Mouse (Mus musculus) C2C12 (cell line): ENCODE data around the gene Rbfox2.

ENCODE experiments used
- CEBPB ChIP-seq: IDR thresholded peaks from one replicate; pipeline ENCODE4 v1.6.1; 2011; ENCODE audit warnings: low read depth, mild to moderate bottlenecking, control low read depth, moderate library complexity
- CTCF ChIP-seq: IDR thresholded peaks from one replicate; pipeline ENCODE4 v1.5.1; 2011; ENCODE audit not compliant: control insufficient read depth, insufficient read depth, insufficient read length
- FOSL1 ChIP-seq: IDR thresholded peaks from one replicate; pipeline ENCODE4 v1.8.0; 2011; ENCODE audit warnings: mild to moderate bottlenecking, low read length; ENCODE audit not compliant: poor library complexity, insufficient read depth, severe bottlenecking
- MAX ChIP-seq: IDR thresholded peaks from one replicate; pipeline ENCODE4 v1.6.1; 2011; ENCODE audit warnings: mild to moderate bottlenecking, control low read depth
- MYOD1 ChIP-seq: IDR thresholded peaks from one replicate; pipeline ENCODE4 v1.6.1; 2011; ENCODE audit warnings: low read depth; ENCODE audit not compliant: control insufficient read depth, insufficient read length
- USF1 ChIP-seq: IDR thresholded peaks from one replicate; pipeline ENCODE4 v1.6.1; 2011; ENCODE audit warnings: low read depth, mild to moderate bottlenecking, control low read depth, moderate library complexity

DNA sequence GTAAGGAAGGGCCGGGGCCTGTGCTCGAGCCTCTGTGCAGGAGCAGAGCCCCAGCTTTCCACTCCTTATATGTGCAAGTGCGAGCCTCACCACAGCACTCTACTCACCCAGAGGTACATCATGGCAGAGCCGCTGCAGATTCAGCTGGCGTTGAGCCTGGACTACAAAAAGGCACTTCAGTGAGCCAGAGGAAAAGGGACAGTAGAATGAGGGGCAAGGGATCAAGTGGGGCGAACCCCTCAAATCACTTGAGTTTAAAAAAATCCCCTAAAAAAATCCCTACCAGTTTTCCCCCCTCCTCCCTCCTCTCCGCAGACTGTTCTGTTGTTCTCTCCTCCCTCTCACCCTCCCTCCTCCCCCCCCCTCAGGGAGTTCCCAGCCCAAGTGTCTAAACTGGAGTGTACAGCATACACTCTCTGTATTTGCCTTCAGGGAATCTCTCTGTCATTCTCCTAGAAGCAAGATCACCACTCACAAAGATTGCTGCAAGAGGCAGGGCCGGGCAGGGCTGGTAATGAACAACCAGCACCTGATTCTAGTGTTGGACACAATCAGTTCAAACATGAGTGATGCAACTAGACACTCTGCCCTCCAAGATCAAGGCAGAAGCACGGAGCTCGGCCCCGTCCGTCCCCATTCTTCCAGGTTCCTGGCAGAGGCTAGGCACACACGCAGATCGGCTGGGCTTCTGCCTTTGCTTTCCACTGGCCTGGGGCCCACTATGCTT lies 103.4 kb downstream of the Rbfox2 start:
- TF ChIP-seq CEBPB (no peak), CTCF (no peak), MAX (no peak), MYOD1 (no peak), USF1 (no peak), FOSL1 (no peak)
